Mouse (Mus musculus) intestine, embryonic 16.5 days (tissue): ENCODE measurements at regions not wholly inside any gene's neighbourhood (a gene's known extent, or its start where the extent isn't known, plus 50 kb on each side); places are given as distances from the start of the nearest gene placed in this dataset.

Experiments used
- ATAC-seq: fragments of 200-750 bp; cut with Nextera tagmentation; 2 replicates; pipeline ENCODE4 v1.8.0; 2017; ENCODE audit warnings: moderate TSS enrichment, moderate library complexity
- H3K27ac ChIP-seq: fragments of 300-500 bp; sonication (generic); 2 replicates; pipeline ENCODE4 v1.5.1; 2014; ENCODE audit warnings: mild to moderate bottlenecking, low read length
- H3K27me3 ChIP-seq: fragments of 300-500 bp; sonication (generic); replicated peaks from 2 replicates; pipeline ENCODE4 v1.6.1; 2014; ENCODE audit warnings: low read length, control low read depth, mixed read lengths; ENCODE audit not compliant: control insufficient read depth, insufficient read depth
- H3K36me3 ChIP-seq: fragments of 300-500 bp; sonication (generic); 2 replicates; pipeline ENCODE4 v1.6.1; 2014; ENCODE audit warnings: low read length, control low read depth; ENCODE audit not compliant: control insufficient read depth, insufficient read depth
- H3K4me1 ChIP-seq: fragments of 300-500 bp; sonication (generic); 2 replicates; pipeline ENCODE4 v1.6.1; 2014; ENCODE audit warnings: low read length, control low read depth, mixed read lengths; ENCODE audit not compliant: control insufficient read depth, insufficient read depth
- H3K4me2 ChIP-seq: fragments of 300-500 bp; sonication (generic); 2 replicates; pipeline ENCODE4 v1.6.1; 2014; ENCODE audit warnings: low read depth, low read length, control low read depth
- H3K4me3 ChIP-seq: fragments of 300-500 bp; sonication (generic); 2 replicates; pipeline ENCODE4 v1.5.1; 2014; ENCODE audit warnings: mild to moderate bottlenecking, low read length
- H3K9ac ChIP-seq: fragments of 300-500 bp; sonication (generic); 2 replicates; pipeline ENCODE4 v1.6.1; 2014; ENCODE audit warnings: low read depth, low read length
- H3K9me3 ChIP-seq: fragments of 300-500 bp; sonication (generic); 2 replicates; pipeline ENCODE4 v1.6.1; 2016; ENCODE audit warnings: low read length, control low read depth; ENCODE audit not compliant: control insufficient read depth
- WGBS: fragments of 180-500 bp; shearing (Covaris S2); extraction: QIAGEN DNeasy Blood & Tissue Kit; methylation state at CpG from one replicate; pipeline ENCODE4 v1.1.7; 2014; 5-methylcytosine and 5-hydroxymethylcytosine counted together

- 86% methylated on average over 2 of the region's 2 CpGs for WGBS
- Histone ChIP-seq H3K27me3 (no peaks in the 10 kb centered on the region), H3K9ac (no peak overlapping the region), H3K4me1 (no peaks in the 10 kb centered on the region), H3K4me2 (no peak overlapping the region), H3K9me3 (no peaks in the 10 kb centered on the region), H3K36me3 (no peaks in the 10 kb centered on the region), H3K27ac (no peak overlapping the region), H3K4me3 (no peak overlapping the region)
- no peak for ATAC-seq
These were observed 325.7 kb downstream of the H2al1j start for GRCm38 (mm10) chrX:11653336-11653735.

- H3K4me2 ChIP-seq, result no peak overlapping the region
- no peak for ATAC-seq
- H3K4me3 ChIP-seq, result no peak overlapping the region
- WGBS, result 77% methylated on average over 5 of the region's 5 CpGs
- H3K36me3 ChIP-seq, result no peaks in the 10 kb centered on the region
- H3K27me3 ChIP-seq, result 0 out of 2 replicates have a peak, but pooled peaks cover 3% of the 10 kb centered on the region
- no peak overlapping the region for H3K27ac ChIP-seq
- H3K9ac ChIP-seq, result no peak overlapping the region
- no peaks in the 10 kb centered on the region for H3K4me1 ChIP-seq
- H3K9me3 ChIP-seq, result no peaks in the 10 kb centered on the region
These were observed 327.4 kb downstream of the H2al1j start for GRCm38 (mm10) chrX:11654976-11655375.

- H3K4me1 ChIP-seq, result no peaks in the 10 kb centered on the region
- no peak overlapping the region for H3K4me2 ChIP-seq
- no peak for ATAC-seq
- no peak overlapping the region for H3K27ac ChIP-seq
- no peaks in the 10 kb centered on the region for H3K9me3 ChIP-seq
- H3K27me3 ChIP-seq, result peaks cover 3% of the 10 kb centered on the region; the same call in 1 of the 2 replicates
- no peak overlapping the region for H3K9ac ChIP-seq
- no peaks in the 10 kb centered on the region for H3K36me3 ChIP-seq
- 63% methylated on average over 6 of the region's 6 CpGs for WGBS
- H3K4me3 ChIP-seq, result no peak overlapping the region
These were observed 327.8 kb downstream of the H2al1j start for GRCm38 (mm10) chrX:11655466-11655865.

DNA sequence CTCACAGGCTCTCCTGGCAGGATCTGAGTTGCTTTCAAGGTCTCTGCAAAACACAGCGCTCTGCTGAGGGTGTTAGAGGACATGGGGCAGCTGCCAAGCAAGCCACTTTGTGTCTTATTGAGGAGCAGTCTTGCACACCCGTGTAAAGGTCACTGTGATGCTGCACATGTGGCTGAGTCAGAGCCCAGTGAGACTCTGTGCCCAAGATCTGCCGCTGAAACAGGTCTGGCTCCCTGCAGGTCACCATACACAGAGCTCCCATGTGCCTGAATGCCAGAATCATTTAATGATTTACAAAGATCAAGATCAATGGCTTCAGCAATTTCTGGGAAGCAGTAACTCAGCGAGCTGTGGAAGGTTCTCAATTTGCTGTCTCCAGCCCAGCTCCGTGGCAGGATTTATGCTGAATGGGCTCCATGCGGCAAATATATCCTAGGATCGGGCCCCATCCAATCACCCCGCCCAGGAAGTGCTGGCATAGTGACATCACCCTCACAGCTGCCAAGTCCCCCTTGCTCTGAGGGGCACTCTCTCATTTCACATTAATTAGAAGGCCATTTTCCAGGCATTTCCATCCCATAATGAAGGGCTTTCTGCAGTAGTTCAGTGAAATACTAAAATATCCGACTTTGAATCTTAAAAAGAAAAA, 330.1 kb downstream of the H2al1j start:
- ATAC-seq, result peak; percentile 90
- no peak overlapping the region; the same call in 1 of the 2 replicates for H3K27ac ChIP-seq
- WGBS, result 54% methylated on average over 9 of the region's 9 CpGs

GRCm38 (mm10) chrX:11663187-11663829, 335.7 kb downstream of the H2al1j start:
- 50% methylated on average over 5 of the region's 6 CpGs for WGBS
- no peak overlapping the region for H3K4me3 ChIP-seq
- H3K27ac ChIP-seq, result no peak overlapping the region
- no peak for ATAC-seq
- H3K9me3 ChIP-seq, result no peaks in the 10 kb centered on the region
- H3K36me3 ChIP-seq, result no peaks in the 10 kb centered on the region
- no peak overlapping the region for H3K9ac ChIP-seq
- H3K4me2 ChIP-seq, result no peak overlapping the region
- H3K27me3 ChIP-seq, result peaks cover 11% of the 10 kb centered on the region; the same call in 1 of the 2 replicates
- H3K4me1 ChIP-seq, result peaks cover 5% of the 10 kb centered on the region

More for the DNA sequence above, 330.1 kb downstream of the H2al1j start:
- Histone ChIP-seq H3K4me1 (no peaks in the 10 kb centered on the region), H3K9ac (no peak overlapping the region), H3K9me3 (no peaks in the 10 kb centered on the region), H3K27me3 (peaks cover 3% of the 10 kb centered on the region; the same call in 1 of the 2 replicates), H3K36me3 (no peaks in the 10 kb centered on the region), H3K4me2 (no peak overlapping the region), H3K4me3 (no peak overlapping the region)

DNA sequence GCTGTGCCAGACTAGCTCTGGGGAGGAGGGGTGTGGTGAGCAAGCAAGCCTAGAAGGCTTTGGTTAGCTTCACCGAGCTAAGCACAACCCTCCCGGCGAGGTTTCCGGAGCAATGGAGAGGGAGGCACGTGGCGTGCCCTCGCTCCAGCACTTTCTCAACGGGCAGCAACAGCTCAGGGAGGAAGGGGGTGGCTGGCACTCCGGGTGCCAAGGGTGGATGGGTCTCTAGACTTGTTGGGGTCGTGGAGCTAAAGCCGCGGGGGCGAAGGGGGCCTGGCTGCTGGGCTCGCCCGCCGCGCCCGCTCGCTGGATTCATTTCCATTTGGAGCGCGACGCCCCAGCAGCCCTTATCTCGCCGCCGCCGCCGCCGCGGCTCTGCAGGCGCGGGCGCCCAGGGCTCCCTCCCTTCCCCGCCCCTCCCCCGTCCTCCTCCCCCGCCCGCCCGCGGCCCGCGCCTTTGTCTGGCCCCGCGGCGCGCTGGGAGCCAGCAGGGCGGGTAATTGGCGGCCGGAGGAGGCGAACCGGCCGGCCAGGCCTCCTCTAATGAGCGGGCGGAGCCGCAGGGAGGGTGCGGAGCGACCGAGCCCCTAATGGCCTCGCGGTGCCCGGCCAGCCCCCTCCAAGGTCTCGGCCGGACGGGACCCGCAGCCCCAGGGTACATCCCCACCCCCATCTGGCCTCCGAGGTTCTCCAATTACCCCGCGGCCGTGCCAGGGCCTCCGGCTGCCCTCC, 336.9 kb downstream of the H2al1j start:
- ATAC-seq, result peak; percentile 88
- peaks cover 5% of the 10 kb centered on the region for H3K4me1 ChIP-seq
- peak overlapping the region; percentile 52 for H3K4me3 ChIP-seq
- H3K27me3 ChIP-seq, result peaks cover 12% of the 10 kb centered on the region; the same call in 1 of the 2 replicates
- no peaks in the 10 kb centered on the region for H3K36me3 ChIP-seq
- H3K9me3 ChIP-seq, result no peaks in the 10 kb centered on the region
- H3K27ac ChIP-seq, result peak overlapping the region; percentile 91
- 11% methylated on average over 41 of the region's 68 CpGs for WGBS
- peak overlapping the region; percentile 63 for H3K4me2 ChIP-seq
- H3K9ac ChIP-seq, result peak overlapping the region; percentile 81

- peak; percentile 55 for ATAC-seq
- H3K27me3 ChIP-seq, result peaks cover 10% of the 10 kb centered on the region; the same call in 1 of the 2 replicates
- WGBS, result 19% methylated on average over 30 of the region's 30 CpGs
These were observed 337.7 kb downstream of the H2al1j start for GRCm38 (mm10) chrX:11665077-11665974.

DNA sequence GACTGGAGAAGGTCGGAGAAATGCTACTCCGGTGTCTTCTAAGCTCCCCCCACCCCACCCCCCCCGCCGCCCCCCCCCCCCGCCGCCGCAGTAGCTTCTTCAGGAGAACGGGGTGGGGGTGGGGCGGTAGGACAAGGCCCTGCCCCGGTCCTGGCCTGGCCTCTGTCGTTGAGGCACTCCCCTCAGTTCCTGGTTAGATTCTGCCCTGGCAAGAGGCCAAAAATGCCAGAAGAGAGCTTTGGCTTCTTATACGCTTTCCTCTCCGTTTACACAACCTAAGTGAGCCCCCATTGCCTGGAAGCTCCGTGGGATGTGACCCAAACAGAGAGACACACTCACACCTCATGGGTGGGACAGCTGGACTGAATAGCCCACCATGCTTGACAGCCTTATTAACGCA, 338.9 kb downstream of the H2al1j start:
- peak; percentile 31; the same call in 1 of the 2 replicates for ATAC-seq
- Histone ChIP-seq H3K9ac (no peak overlapping the region), H3K36me3 (no peaks in the 10 kb centered on the region), H3K4me1 (peaks cover 5% of the 10 kb centered on the region), H3K9me3 (no peaks in the 10 kb centered on the region), H3K27ac (no peak overlapping the region; the same call in 1 of the 2 replicates), H3K27me3 (0 out of 2 replicates have a peak, but pooled peaks cover 10% of the 10 kb centered on the region), H3K4me3 (no peak overlapping the region), H3K4me2 (no peak overlapping the region)
- WGBS, result 16% methylated on average over 6 of the region's 15 CpGs

More at GRCm38 (mm10) chrX:11665077-11665974, 337.7 kb downstream of the H2al1j start:
- Histone ChIP-seq H3K4me3 (peak overlapping the region; percentile 52), H3K4me2 (peak overlapping the region; percentile 63), H3K9ac (peak overlapping the region; percentile 81), H3K4me1 (peaks cover 5% of the 10 kb centered on the region), H3K9me3 (no peaks in the 10 kb centered on the region), H3K27ac (peak overlapping the region; percentile 91), H3K36me3 (no peaks in the 10 kb centered on the region)
